Mouse (Mus musculus) CH12.LX (cell line): ENCODE measurements at regions not wholly inside any gene's neighbourhood (a gene's known extent, or its start where the extent isn't known, plus 50 kb on each side); places are given as distances from the start of the nearest gene placed in this dataset.

Experiments used
- CTCF ChIP-seq, 2 experiments: IDR thresholded peaks in 1 of 2; conservative IDR thresholded peaks in 1 of 2; 2 replicates each; pipeline ENCODE4 v1.5.1; 2011 to 2012; ENCODE audit warnings: low read depth in 2 of 2, low read length in 2 of 2, improper control_type of control experiment in 1 of 2, inconsistent platforms in 1 of 2, mild to moderate bottlenecking in 1 of 2, moderate library complexity in 1 of 2
- E2F4 ChIP-seq: IDR thresholded peaks from 2 replicates; pipeline ENCODE4 v1.6.1; 2011; ENCODE audit warnings: low read depth, low read length, improper control_type of control experiment; ENCODE audit not compliant: insufficient replicate concordance
- EP300 ChIP-seq: IDR thresholded peaks from 2 replicates; pipeline ENCODE4 v1.6.1; 2011; ENCODE audit warnings: low read length, improper control_type of control experiment
- KAT2A ChIP-seq: IDR thresholded peaks from 2 replicates; pipeline ENCODE4 v1.6.1; 2012; ENCODE audit warnings: low read length, improper control_type of control experiment, inconsistent platforms; ENCODE audit not compliant: insufficient replicate concordance
- MEF2A ChIP-seq: IDR thresholded peaks from 2 replicates; pipeline ENCODE4 v1.6.1; 2014; ENCODE audit warnings: low read depth, mild to moderate bottlenecking, inconsistent platforms, low read length, improper control_type of control experiment, borderline replicate concordance
- POLR2A ChIP-seq: IDR thresholded peaks from 2 replicates; pipeline ENCODE4 v1.6.1; 2011; ENCODE audit warnings: low read depth, mild to moderate bottlenecking, improper control_type of control experiment, low read length
- RCOR1 ChIP-seq: conservative IDR thresholded peaks from 2 replicates; pipeline ENCODE4 v1.6.1; 2012; ENCODE audit warnings: low read depth, mild to moderate bottlenecking, inconsistent platforms, low read length, improper control_type of control experiment
- TBP ChIP-seq: conservative IDR thresholded peaks from 2 replicates; pipeline ENCODE4 v1.6.1; 2011; ENCODE audit warnings: low read depth, low read length, improper control_type of control experiment
- USF2 ChIP-seq: conservative IDR thresholded peaks from 2 replicates; pipeline ENCODE4 v1.6.1; 2011; ENCODE audit warnings: low read depth, low read length, improper control_type of control experiment
- ZKSCAN1 ChIP-seq: IDR thresholded peaks from 2 replicates; pipeline ENCODE4 v1.6.1; 2012; ENCODE audit warnings: low read depth, inconsistent platforms, low read length, improper control_type of control experiment, borderline replicate concordance
- ZMIZ1 ChIP-seq: IDR thresholded peaks from 2 replicates; pipeline ENCODE4 v1.6.1; 2012; ENCODE audit warnings: low read depth, mild to moderate bottlenecking, inconsistent platforms, low read length, improper control_type of control experiment

DNA sequence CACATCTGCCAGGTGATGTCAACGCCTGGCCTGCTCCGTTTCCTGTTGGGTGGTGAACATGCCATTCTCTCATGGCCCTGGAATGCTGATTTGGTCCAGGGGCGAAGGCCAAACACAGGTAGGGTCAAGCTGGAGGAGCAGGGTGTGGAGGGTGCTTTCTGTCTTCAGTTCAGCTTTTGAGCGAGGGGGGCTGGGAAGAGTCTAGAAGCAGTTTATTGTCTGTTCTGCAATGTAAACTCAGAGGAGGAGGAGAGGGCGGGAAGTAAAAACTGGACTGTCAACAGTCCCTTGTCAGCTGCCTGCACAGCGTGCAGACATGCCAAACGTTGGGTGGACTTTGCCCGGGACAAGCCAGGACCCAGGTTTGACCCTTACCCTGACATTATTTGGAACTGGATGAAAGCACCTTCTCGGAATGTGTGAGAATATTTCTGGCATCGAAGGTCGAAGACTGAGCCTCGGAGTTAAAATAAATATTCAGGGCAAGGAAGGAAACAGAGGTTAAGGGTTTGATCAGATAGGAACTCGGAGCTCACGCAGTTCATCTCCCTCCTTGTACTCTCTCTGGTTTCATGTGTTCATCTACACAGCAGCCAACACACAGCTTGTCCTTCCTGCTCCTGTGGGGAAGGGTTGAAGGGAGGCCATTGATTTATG is 183.3 kb upstream of the Gm5148 start:
- TF ChIP-seq CTCF (conservative IDR thresholded peaks at IDR 0.05 in 1 of 2, IDR thresholded peaks at IDR 0.05 in 1 of 2; ENCODE audit: low read depth in 2 of 2, low read length in 2 of 2) (no peak), EP300 (no peak), E2F4 (no peak), MEF2A (no peak), ZMIZ1 (no peak), ZKSCAN1 (no peak), USF2 (no peak), KAT2A (no peak), POLR2A (no peak), TBP (no peak), RCOR1 (no peak)
